Mouse (Mus musculus) embryonic facial prominence, embryonic 10.5 days (tissue): ENCODE measurements around the gene Zswim8. TPM values are rescaled to one million over a fixed set of nuclear protein-coding genes. Genes with fewer than 3 reads are reported as not detected.

ENCODE experiments used
- DNase-seq: peaks from one replicate; pipeline ENCODE4 v3.0.0-alpha.2; 2017; ENCODE audit warnings: low spot score
- H3K27ac ChIP-seq: fragments of 300-500 bp; sonication (generic); replicated peaks from 2 replicates; pipeline ENCODE4 v1.5.1; 2016; ENCODE audit warnings: mild to moderate bottlenecking
- H3K27me3 ChIP-seq: fragments of 300-500 bp; sonication (generic); replicated peaks from 2 replicates; pipeline ENCODE4 v1.6.1; 2016; ENCODE audit warnings: low read depth, mild to moderate bottlenecking; ENCODE audit not compliant: poor library complexity, severe bottlenecking
- H3K36me3 ChIP-seq: fragments of 300-500 bp; sonication (generic); replicated peaks from 2 replicates; pipeline ENCODE4 v1.6.1; 2016; ENCODE audit warnings: mild to moderate bottlenecking, moderate library complexity
- H3K4me1 ChIP-seq: fragments of 300-500 bp; sonication (generic); 2 replicates; pipeline ENCODE4 v1.6.1; 2016
- H3K4me3 ChIP-seq: fragments of 300-500 bp; sonication (generic); 2 replicates; pipeline ENCODE4 v1.5.1; 2016; ENCODE audit warnings: mild to moderate bottlenecking, moderate library complexity
- H3K9me3 ChIP-seq: fragments of 300-500 bp; sonication (generic); 2 replicates; pipeline ENCODE4 v1.6.1; 2016; ENCODE audit warnings: mild to moderate bottlenecking
- WGBS: fragments of 180-500 bp; shearing (Covaris S2); methylation state at CpG from one replicate; pipeline ENCODE4 v1.1.7; 2016; 5-methylcytosine and 5-hydroxymethylcytosine counted together
- polyA plus RNA-seq: library from polyadenylated mRNA; unstranded; fragments of >200 nt; fragmentation: Nextera tagmentation; extraction: Ambion mirVana; gene quantifications from 2 replicates; pipeline ENCODE4 v1.2.1, GENCODE M21; 2016

Zswim8 gene
- polyA plus RNA-seq, 1 experiment from 2014 or later: 34.2 TPM

GRCm38 (mm10) chr14:20721371-20721770 lies 14.0 kb downstream of the Zswim8 start:
- H3K27ac ChIP-seq: no peak overlapping the region
- 93% methylated on average over 4 of the region's 4 CpGs for WGBS
- no peaks in the 10 kb centered on the region for H3K27me3 ChIP-seq
- DNase-seq: no peak
- H3K4me3 ChIP-seq: no peak overlapping the region
- H3K4me1 ChIP-seq: no peaks in the 10 kb centered on the region
- H3K36me3 ChIP-seq: peaks cover 100% of the 10 kb centered on the region
- no peaks in the 10 kb centered on the region for H3K9me3 ChIP-seq

GRCm38 (mm10) chr14:20723006-20723405 lies 15.7 kb downstream of the Zswim8 start:
- Histone ChIP-seq H3K4me1 (no peaks in the 10 kb centered on the region), H3K36me3 (peaks cover 100% of the 10 kb centered on the region), H3K9me3 (no peaks in the 10 kb centered on the region), H3K27me3 (no peaks in the 10 kb centered on the region), H3K27ac (no peak overlapping the region), H3K4me3 (no peak overlapping the region)
- 92% methylated on average over 12 of the region's 12 CpGs for WGBS
- no peak for DNase-seq

DNA sequence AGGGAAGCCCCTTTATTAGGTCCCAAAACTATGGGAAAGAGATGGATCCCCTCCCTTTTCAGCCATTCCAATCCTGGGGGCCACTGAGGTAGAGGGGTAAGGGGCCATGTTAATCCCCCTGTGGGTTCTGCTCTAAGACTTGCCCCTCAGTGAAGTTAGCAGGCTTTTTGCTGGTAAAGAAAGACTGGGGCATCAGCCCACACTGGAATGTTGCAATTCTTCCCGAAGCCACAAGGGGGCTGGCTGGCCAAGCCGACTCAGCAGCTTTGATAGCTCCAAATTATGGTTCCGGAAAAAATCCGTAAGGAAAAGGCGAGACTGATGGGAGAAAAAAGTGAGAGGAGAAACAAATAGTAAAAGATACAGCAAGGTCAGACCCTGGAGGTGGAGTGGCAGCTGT lies 16.7 kb downstream of the Zswim8 start:
- no peak overlapping the region for H3K27ac ChIP-seq
- H3K9me3 ChIP-seq: no peaks in the 10 kb centered on the region
- DNase-seq: peak; percentile 66
- no peaks in the 10 kb centered on the region for H3K4me1 ChIP-seq
- no peak overlapping the region for H3K4me3 ChIP-seq
- H3K27me3 ChIP-seq: no peaks in the 10 kb centered on the region
- peaks cover 100% of the 10 kb centered on the region for H3K36me3 ChIP-seq
- 41% methylated on average over 5 of the region's 5 CpGs for WGBS

GRCm38 (mm10) chr14:20725660-20726339 lies 18.4 kb downstream of the Zswim8 start:
- no peaks in the 10 kb centered on the region for H3K9me3 ChIP-seq
- 84% methylated on average over 6 of the region's 6 CpGs for WGBS
- no peaks in the 10 kb centered on the region for H3K27me3 ChIP-seq
- no peaks in the 10 kb centered on the region for H3K4me1 ChIP-seq
- no peak for DNase-seq
- peaks cover 100% of the 10 kb centered on the region for H3K36me3 ChIP-seq
- H3K27ac ChIP-seq: no peak overlapping the region
- H3K4me3 ChIP-seq: no peak overlapping the region

DNA sequence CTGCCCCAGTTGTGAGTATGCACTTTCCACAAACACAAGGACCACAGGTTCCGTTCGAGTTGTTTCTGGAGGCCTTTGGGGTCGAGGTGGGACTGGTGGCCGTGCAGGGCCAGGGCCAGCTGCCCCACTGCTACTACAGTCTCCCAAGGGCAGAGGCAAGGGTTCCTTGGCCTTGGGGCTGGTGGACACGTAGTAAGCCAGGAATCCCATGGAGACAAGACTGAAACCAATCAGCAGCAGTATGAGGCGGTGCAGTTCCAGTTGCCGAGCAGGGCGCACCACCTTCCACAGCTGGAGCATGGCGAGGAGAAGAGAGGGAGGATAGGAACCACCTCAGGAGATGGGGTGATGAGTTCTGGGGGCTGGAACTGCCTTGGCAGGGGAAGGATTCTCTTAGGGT lies 22.5 kb downstream of the Zswim8 start:
- Histone ChIP-seq H3K4me3 (no peak overlapping the region), H3K4me1 (peaks cover 16% of the 10 kb centered on the region), H3K9me3 (no peaks in the 10 kb centered on the region), H3K36me3 (peaks cover 78% of the 10 kb centered on the region), H3K27me3 (no peaks in the 10 kb centered on the region), H3K27ac (no peak overlapping the region)
- DNase-seq: no peak
- WGBS: 93% methylated on average over 9 of the region's 9 CpGs

- no peaks in the 10 kb centered on the region for H3K27me3 ChIP-seq
- no peak overlapping the region for H3K4me3 ChIP-seq
- peaks cover 21% of the 10 kb centered on the region for H3K4me1 ChIP-seq
- H3K9me3 ChIP-seq: no peaks in the 10 kb centered on the region
- no peak for DNase-seq
- 93% methylated on average over 9 of the region's 9 CpGs for whole genome bisulfite sequencing
- no peak overlapping the region for H3K27ac ChIP-seq
- H3K36me3 ChIP-seq: peaks cover 76% of the 10 kb centered on the region
Measured at GRCm38 (mm10) chr14:20730853-20731602, 23.7 kb downstream of the Zswim8 start.

GRCm38 (mm10) chr14:20733041-20733951 lies 25.9 kb downstream of the Zswim8 start:
- peak overlapping the region; percentile 97 for H3K27ac ChIP-seq

DNA sequence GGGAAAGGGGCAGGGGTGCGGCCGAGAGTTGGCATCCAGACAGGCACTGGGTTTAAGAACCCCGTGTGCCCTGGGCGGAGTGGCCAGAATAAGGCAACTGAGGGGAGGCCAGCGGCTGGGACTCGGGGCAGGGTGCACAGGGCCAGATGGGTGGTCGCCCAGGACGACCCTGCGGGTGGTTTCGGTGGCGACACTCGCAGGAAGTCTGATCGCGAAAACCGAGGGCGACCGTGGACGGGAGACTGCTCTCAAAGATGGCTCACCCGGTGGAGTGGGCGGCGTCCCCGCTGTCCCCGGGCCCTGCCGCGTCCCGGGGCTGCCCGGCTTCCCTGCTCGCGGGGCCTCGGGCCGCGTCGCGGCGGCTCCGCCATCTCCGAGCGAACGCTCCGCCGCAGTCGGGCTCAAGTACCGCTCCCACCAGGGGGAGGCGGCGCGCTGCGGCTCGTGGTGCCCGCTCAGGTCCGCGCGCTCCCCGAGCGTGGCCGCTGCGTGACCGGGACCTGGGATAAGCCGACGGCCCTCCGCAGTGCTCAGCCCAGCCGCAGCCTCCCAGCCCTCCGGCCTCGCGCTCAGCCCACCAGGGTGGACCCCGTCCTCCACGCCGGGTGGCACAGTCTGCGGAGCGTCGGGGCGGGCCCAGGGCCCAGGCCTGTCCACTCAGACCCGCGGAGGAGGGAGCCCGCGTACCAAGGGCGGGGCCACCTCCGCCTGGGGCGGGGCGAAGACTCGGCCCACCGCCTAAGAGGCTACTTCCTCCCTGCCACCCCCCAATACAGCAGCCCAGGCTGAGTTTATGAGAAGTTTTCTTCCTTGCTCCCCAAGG lies 26.8 kb downstream of the Zswim8 start, which contains the start of gene Ndst2:
TSS of gene Ndst2 (minus strand) at position 611 of the 823 bp plus-strand sequence.
- peak; percentile 93 for DNase-seq
- Histone ChIP-seq H3K4me3 (peak within 1 kb of the TSS; percentile 96), H3K4me1 (peaks cover 27% of the 10 kb centered on the region), H3K9me3 (no peaks in the 10 kb centered on the region), H3K27ac (peak within 1 kb of the TSS; percentile 97), H3K27me3 (no peaks in the 10 kb centered on the region), H3K36me3 (peaks cover 73% of the 10 kb centered on the region)
- under 1% methylated on average over 81 of the region's 81 CpGs for WGBS

More at GRCm38 (mm10) chr14:20733041-20733951, 25.9 kb downstream of the Zswim8 start:
- H3K4me3 ChIP-seq: peak overlapping the region; percentile 96
- H3K27me3 ChIP-seq: no peaks in the 10 kb centered on the region
- WGBS: 51% methylated on average over 12 of the region's 12 CpGs
- peaks cover 27% of the 10 kb centered on the region for H3K4me1 ChIP-seq
- no peak for DNase-seq
- peaks cover 73% of the 10 kb centered on the region for H3K36me3 ChIP-seq
- H3K9me3 ChIP-seq: no peaks in the 10 kb centered on the region

DNA sequence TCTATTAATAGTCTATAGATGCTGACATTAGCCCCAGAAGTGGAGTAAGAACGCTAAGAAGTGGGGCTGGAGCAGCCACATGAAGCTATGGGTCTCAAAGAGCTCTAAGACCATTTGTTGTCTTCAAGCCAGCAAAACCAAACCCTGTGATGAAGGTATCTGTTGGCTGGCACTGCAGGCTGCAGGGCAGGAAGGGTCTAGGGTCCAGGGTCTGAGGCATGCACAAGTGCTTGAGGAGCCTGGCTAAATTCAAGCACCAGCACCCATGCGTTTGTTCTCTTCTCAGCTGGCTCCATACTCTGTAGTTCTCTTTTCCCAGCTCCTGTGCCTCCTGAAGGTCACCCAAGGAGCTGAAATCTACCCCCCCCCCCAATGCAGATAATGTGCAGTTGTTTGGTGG lies 27.7 kb downstream of the Zswim8 start:
- Histone ChIP-seq H3K9me3 (no peaks in the 10 kb centered on the region), H3K4me3 (peak overlapping the region; percentile 96; the same call in 1 of the 2 replicates), H3K36me3 (peaks cover 73% of the 10 kb centered on the region), H3K27me3 (no peaks in the 10 kb centered on the region), H3K4me1 (peaks cover 28% of the 10 kb centered on the region), H3K27ac (peak overlapping the region; percentile 97)
- 76% methylated on average over 2 of the region's 2 CpGs for WGBS
- DNase-seq: no peak

DNA sequence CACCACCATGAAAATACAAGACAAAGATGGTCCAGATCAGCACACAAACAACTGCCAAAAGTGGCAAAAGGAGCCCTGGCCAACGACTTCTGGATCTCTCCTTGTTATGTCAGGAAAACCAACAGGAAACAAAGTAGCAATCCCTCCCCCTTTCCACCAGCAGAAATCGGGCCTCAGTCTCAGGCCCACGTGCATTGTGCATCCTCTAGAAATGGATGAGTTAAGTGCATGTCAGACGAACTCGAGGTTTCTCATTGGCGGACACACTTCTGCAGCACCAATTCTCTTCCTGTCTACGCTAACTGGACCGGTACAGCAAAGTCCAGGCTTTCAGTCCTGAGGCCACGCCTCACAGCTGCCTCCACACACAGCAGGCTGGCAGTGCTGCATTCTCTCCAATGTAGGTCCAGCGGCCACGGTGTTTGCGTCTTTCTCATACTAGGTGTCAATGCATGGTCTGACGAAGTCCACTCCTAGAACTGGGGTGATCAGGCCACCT lies 28.6 kb downstream of the Zswim8 start:
- WGBS: 89% methylated on average over 13 of the region's 13 CpGs
- H3K27ac ChIP-seq: no peak overlapping the region
- H3K36me3 ChIP-seq: peaks cover 73% of the 10 kb centered on the region
- no peaks in the 10 kb centered on the region for H3K27me3 ChIP-seq
- H3K9me3 ChIP-seq: no peaks in the 10 kb centered on the region
- H3K4me3 ChIP-seq: no peak overlapping the region
- DNase-seq: no peak
- H3K4me1 ChIP-seq: peaks cover 35% of the 10 kb centered on the region

- Histone ChIP-seq H3K36me3 (peaks cover 73% of the 10 kb centered on the region), H3K4me3 (no peak overlapping the region), H3K9me3 (no peaks in the 10 kb centered on the region), H3K27me3 (no peaks in the 10 kb centered on the region), H3K4me1 (peaks cover 44% of the 10 kb centered on the region), H3K27ac (no peak overlapping the region)
- WGBS: 42% methylated on average over 14 of the region's 14 CpGs
- peak; percentile 65 for DNase-seq
Measured at GRCm38 (mm10) chr14:20737306-20737705, 30.0 kb downstream of the Zswim8 start.
